In the genomic region with DNA sequence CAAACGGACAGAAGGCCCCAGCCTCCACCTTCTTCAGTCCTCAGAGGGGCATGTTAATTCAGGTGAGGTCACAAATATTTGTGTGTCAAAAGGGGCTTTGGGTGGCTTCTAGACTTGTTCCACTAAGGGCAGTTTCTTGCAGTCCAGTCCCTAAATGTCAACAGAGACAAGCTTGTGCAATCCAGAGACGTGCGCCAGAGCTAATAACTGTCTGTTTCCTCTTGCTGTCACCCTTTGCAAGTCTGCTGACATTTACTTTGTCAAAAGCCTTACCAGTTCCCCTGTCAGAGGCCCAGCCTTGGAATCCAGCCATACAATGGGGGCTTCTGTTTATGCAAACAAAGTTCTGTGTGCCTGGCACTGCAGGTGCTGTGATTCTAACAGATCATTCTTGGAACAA, we compare ENCODE assay signal across 12 mouse cellular contexts.
A peak's percentile ranks its signal among the peaks of the same experiment; 100 is the strongest.
DNase-seq lines count a peak whose midpoint lies in the region; ATAC-seq and TF ChIP-seq lines count a peak whose summit lies in the region.
"Had no signal": no experiment of that assay in that cellular context is flagged by ENCODE, and none has a peak within 500 bp of the region (broad histone marks: within the 10 kb centered on the region; RNA-seq: fewer than 3 reads in every experiment).

No protein-coding gene starts in this region.

- no peak for TF ChIP-seq CTCF in lung, embryonic 14.5 days (IDR thresholded peaks at IDR 0.05; ENCODE audit: low read depth)
- TF ChIP-seq CTCF in lung, adult 2 months (IDR thresholded peaks at IDR 0.05; ENCODE audit: insufficient read depth, low read length) = no peak
- TF ChIP-seq CTCF in liver, embryonic 14.5 days (IDR thresholded peaks at IDR 0.05; ENCODE audit: low read depth) = no peak

- no peak overlapping the region for H3K27ac ChIP-seq in heart, embryonic 12.5 days (ENCODE audit: poor library complexity, severe bottlenecking)
- H3K27ac ChIP-seq in heart, embryonic 11.5 days (ENCODE audit: low read depth, low read length) = no peak overlapping the region
- no peak overlapping the region for H3K27ac ChIP-seq in lung, embryonic 14.5 days (ENCODE audit: low read depth)
- no peak overlapping the region for H3K27ac ChIP-seq in liver, embryonic 14.5 days
- H3K27ac ChIP-seq: embryonic facial prominence, embryonic 12.5 days; heart, embryonic 10.5 days; limb, embryonic 15.5 days had no signal

- TF ChIP-seq POLR2A in lung, adult 2 months (IDR thresholded peaks at IDR 0.05; ENCODE audit: borderline replicate concordance, extremely low read depth, low read depth, low read length) = no peak

- peaks cover 12% of the 10 kb centered on the region; the same call in 1 of the 2 replicates for H3K4me1 ChIP-seq in heart, embryonic 12.5 days (replicated peaks)
- no peaks in the 10 kb centered on the region for H3K4me1 ChIP-seq in heart, embryonic 11.5 days (ENCODE audit: control insufficient read depth, insufficient read depth, low read length)
- no peaks in the 10 kb centered on the region for H3K4me1 ChIP-seq in lung, embryonic 14.5 days (ENCODE audit: insufficient read depth)
- H3K4me1 ChIP-seq in lung, adult 2 months (ENCODE audit: control insufficient read depth, insufficient read depth, low read length) = no peaks in the 10 kb centered on the region
- peaks cover 0 to 10% of the 10 kb centered on the region in 2 experiments; a peak in 2 of 4 replicates for H3K4me1 ChIP-seq in liver, embryonic 14.5 days (replicated peaks; ENCODE audit: control insufficient read depth in 2 of 2, insufficient read depth in 2 of 2, low read length in 1 of 2)
- H3K4me1 ChIP-seq: embryonic facial prominence, embryonic 12.5 days; limb, embryonic 15.5 days had no signal

- no peaks in the 10 kb centered on the region for H3K36me3 ChIP-seq in heart, embryonic 12.5 days
- H3K36me3 ChIP-seq in heart, embryonic 11.5 days (ENCODE audit: control insufficient read depth, insufficient read depth, low read length) = no peaks in the 10 kb centered on the region
- no peaks in the 10 kb centered on the region for H3K36me3 ChIP-seq in lung, embryonic 14.5 days (ENCODE audit: insufficient read depth)
- no peaks in the 10 kb centered on the region for H3K36me3 ChIP-seq in liver, embryonic 14.5 days (replicated peaks; ENCODE audit: control insufficient read depth, insufficient read depth, low read depth)
- H3K36me3 ChIP-seq: embryonic facial prominence, embryonic 12.5 days; heart, embryonic 10.5 days; limb, embryonic 15.5 days had no signal

- no peak overlapping the region for H3K9ac ChIP-seq in heart, embryonic 12.5 days
- no peak overlapping the region for H3K9ac ChIP-seq in heart, embryonic 11.5 days (ENCODE audit: low read depth, low read length)
- H3K9ac ChIP-seq in lung, embryonic 14.5 days = no peak overlapping the region
- H3K9ac ChIP-seq in liver, embryonic 14.5 days (replicated peaks) = no peak overlapping the region
- H3K9ac ChIP-seq: embryonic facial prominence, embryonic 12.5 days; limb, embryonic 15.5 days had no signal

- ATAC-seq in heart, embryonic 12.5 days (ENCODE audit: insufficient number of reproducible peaks, low FRiP score) = 0 out of 2 replicates have a peak, but pooled peaks have one; percentile 15
- no peak for ATAC-seq in heart, embryonic 11.5 days (replicated peaks; ENCODE audit: insufficient number of reproducible peaks, low FRiP score, low TSS enrichment)
- ATAC-seq in lung, embryonic 14.5 days (ENCODE audit: insufficient read depth) = peak; percentile 62
- peak; percentile 59 for ATAC-seq in liver, embryonic 14.5 days (ENCODE audit: insufficient read depth)

- 42% methylated on average over 3 of the region's 3 CpGs for WGBS in heart, embryonic 12.5 days
- 54% methylated on average over 3 of the region's 3 CpGs for WGBS in heart, embryonic 11.5 days (ENCODE audit: insufficient replicate concordance)
- 34% methylated on average over 3 of the region's 3 CpGs for WGBS in lung, embryonic 14.5 days
- WGBS in lung, adult 2 months = 24% methylated on average over 3 of the region's 3 CpGs
- WGBS in liver, embryonic 14.5 days (ENCODE audit: insufficient replicate concordance) = 31% methylated on average over 3 of the region's 3 CpGs

- no peak overlapping the region for H3K4me2 ChIP-seq in heart, embryonic 12.5 days
- no peak overlapping the region for H3K4me2 ChIP-seq in heart, embryonic 11.5 days
- H3K4me2 ChIP-seq in lung, embryonic 14.5 days = no peak overlapping the region
- no peak overlapping the region for H3K4me2 ChIP-seq in liver, embryonic 14.5 days (ENCODE audit: low read depth)
- H3K4me2 ChIP-seq: embryonic facial prominence, embryonic 12.5 days; limb, embryonic 15.5 days had no signal

- no peak overlapping the region for H3K4me3 ChIP-seq in heart, embryonic 12.5 days
- no peak overlapping the region for H3K4me3 ChIP-seq in heart, embryonic 11.5 days (ENCODE audit: low read depth, low read length)
- no peak overlapping the region for H3K4me3 ChIP-seq in lung, embryonic 14.5 days (ENCODE audit: low read depth, low read length)
- H3K4me3 ChIP-seq in lung, adult 2 months (replicated peaks; ENCODE audit: extremely low read depth, low read depth, low read length) = no peak overlapping the region
- no peak overlapping the region for H3K4me3 ChIP-seq in liver, embryonic 14.5 days (ENCODE audit: insufficient read depth in 1 of 2, low read depth in 2 of 2, low read length in 2 of 2)
- H3K4me3 ChIP-seq: embryonic facial prominence, embryonic 12.5 days; heart, embryonic 10.5 days; limb, embryonic 15.5 days had no signal

- peak; percentile 75 for DNase-seq in lung, embryonic 14.5 days
- no peak for DNase-seq in lung, adult 2 months
- peak; percentile 6 to 36 (median 18) for DNase-seq in liver, embryonic 14.5 days (ENCODE audit: low read depth in 3 of 3, low spot score in 3 of 3)
- DNase-seq in yolk sac, embryonic 10.5 days (ENCODE audit: low spot score) = peak; percentile 65
- DNase-seq in cerebellum, adult 11 months = no peak
- no peak for DNase-seq in gastrocnemius, adult 18-20 months (ENCODE audit: low spot score)
- DNase-seq: cerebellum, adult 18-20 months had no signal

- TF ChIP-seq EP300 in liver, embryonic 14.5 days (IDR thresholded peaks at IDR 0.05; ENCODE audit: low read depth) = no peak

- no peaks in the 10 kb centered on the region for H3K9me3 ChIP-seq in heart, embryonic 12.5 days (replicated peaks)
- H3K9me3 ChIP-seq in heart, embryonic 11.5 days (replicated peaks; ENCODE audit: control insufficient read depth, low read length) = no peaks in the 10 kb centered on the region
- no peaks in the 10 kb centered on the region for H3K9me3 ChIP-seq in lung, embryonic 14.5 days (ENCODE audit: low read depth, low read length)
- H3K9me3 ChIP-seq in liver, embryonic 14.5 days (ENCODE audit: control insufficient read depth, low read length) = no peaks in the 10 kb centered on the region
- H3K9me3 ChIP-seq: embryonic facial prominence, embryonic 12.5 days; heart, embryonic 10.5 days; limb, embryonic 15.5 days had no signal

- H3K27me3 ChIP-seq in heart, embryonic 12.5 days (replicated peaks) = no peaks in the 10 kb centered on the region
- H3K27me3 ChIP-seq in heart, embryonic 11.5 days (ENCODE audit: control insufficient read depth, insufficient read depth, low read length) = no peaks in the 10 kb centered on the region
- H3K27me3 ChIP-seq in lung, embryonic 14.5 days (ENCODE audit: insufficient read depth, low read length) = no peaks in the 10 kb centered on the region
- no peaks in the 10 kb centered on the region for H3K27me3 ChIP-seq in liver, embryonic 14.5 days (ENCODE audit: control insufficient read depth, insufficient read depth, low read length)
- H3K27me3 ChIP-seq: embryonic facial prominence, embryonic 12.5 days; limb, embryonic 15.5 days had no signal

Comparison
In these comparisons a context has a peak if more than half of its experiments do, and no peak if none do; other contexts are left out.
1. DNase-seq: peak in lung, embryonic 14.5 days (single experiment), liver, embryonic 14.5 days (3 of 3) and yolk sac, embryonic 10.5 days (single experiment); none in lung, adult 2 months (single experiment), cerebellum, adult 11 months (single experiment) and gastrocnemius, adult 18-20 months (single experiment).